Mouse (Mus musculus) hindbrain, embryonic 16.5 days (tissue): ENCODE results near the gene Tcf7l1. TPM values are rescaled to one million over a fixed set of nuclear protein-coding genes. Genes with fewer than 3 reads are reported as not detected.

Experiments used
- ATAC-seq: fragments of 200-750 bp; cut with Nextera tagmentation; 2 replicates; pipeline ENCODE4 v1.8.0; 2017; ENCODE audit warnings: moderate TSS enrichment, moderate library complexity
- H3K27ac ChIP-seq: fragments of 300-500 bp; sonication (generic); 2 replicates; pipeline ENCODE4 v1.5.1; 2014; ENCODE audit warnings: low read depth, mild to moderate bottlenecking, control low read depth, low read length, moderate library complexity
- H3K27me3 ChIP-seq: fragments of 300-500 bp; sonication (generic); replicated peaks from 2 replicates; pipeline ENCODE4 v1.6.1; 2014; ENCODE audit warnings: low read length; ENCODE audit not compliant: control insufficient read depth, insufficient read depth
- H3K36me3 ChIP-seq: fragments of 300-500 bp; sonication (generic); 2 replicates; pipeline ENCODE4 v1.6.1; 2014; ENCODE audit warnings: mild to moderate bottlenecking, low read length, moderate library complexity, mixed read lengths; ENCODE audit not compliant: control insufficient read depth, insufficient read depth
- H3K4me1 ChIP-seq: fragments of 300-500 bp; sonication (generic); 2 replicates; pipeline ENCODE4 v1.6.1; 2014; ENCODE audit warnings: low read depth, low read length; ENCODE audit not compliant: control insufficient read depth, insufficient read depth
- H3K4me2 ChIP-seq: fragments of 300-500 bp; sonication (generic); 2 replicates; pipeline ENCODE4 v1.6.1; 2014; ENCODE audit warnings: mild to moderate bottlenecking, low read length, control low read depth, moderate library complexity
- H3K4me3 ChIP-seq: fragments of 300-500 bp; sonication (generic); 2 replicates; pipeline ENCODE4 v1.5.1; 2014; ENCODE audit warnings: mild to moderate bottlenecking, low read length, control low read depth, moderate library complexity
- H3K9ac ChIP-seq: fragments of 300-500 bp; sonication (generic); 2 replicates; pipeline ENCODE4 v1.6.1; 2014; ENCODE audit warnings: low read depth, mild to moderate bottlenecking, control low read depth, low read length, moderate library complexity
- H3K9me3 ChIP-seq: fragments of 300-500 bp; sonication (generic); 2 replicates; pipeline ENCODE4 v1.6.1; 2014; ENCODE audit warnings: mild to moderate bottlenecking, low read length, moderate library complexity; ENCODE audit not compliant: control insufficient read depth
- WGBS: fragments of 180-500 bp; shearing (Covaris S2); extraction: QIAGEN DNeasy Blood & Tissue Kit; methylation state at CpG from one replicate; pipeline ENCODE4 v1.1.7; 2014; 5-methylcytosine and 5-hydroxymethylcytosine counted together
- polyA plus RNA-seq: library from polyadenylated mRNA; unstranded; fragments of >200 nt; fragmentation: Nextera tagmentation; extraction: Ambion mirVana; gene quantifications from 2 replicates; pipeline ENCODE4 v1.2.1, GENCODE M21; 2015

Gene Tcf7l1
- polyA plus RNA-seq, 1 experiment from 2014 or later, result 6.3 TPM

GRCm38 (mm10) chr6:72673751-72674150, 115.3 kb downstream of the Tcf7l1 start:
- H3K27me3 ChIP-seq, result no peaks in the 10 kb centered on the region
- H3K4me1 ChIP-seq, result peaks cover 11% of the 10 kb centered on the region; the same call in 1 of the 2 replicates
- no peak overlapping the region for H3K27ac ChIP-seq
- no peak overlapping the region for H3K9ac ChIP-seq
- H3K9me3 ChIP-seq, result no peaks in the 10 kb centered on the region
- no peak for ATAC-seq
- H3K36me3 ChIP-seq, result no peaks in the 10 kb centered on the region
- no peak overlapping the region for H3K4me3 ChIP-seq
- H3K4me2 ChIP-seq, result no peak overlapping the region

- 81% methylated on average over 8 of the region's 8 CpGs for WGBS
Observed at GRCm38 (mm10) chr6:72671129-72671528, 117.9 kb downstream of the Tcf7l1 start.

GRCm38 (mm10) chr6:72667021-72667420, 122.0 kb downstream of the Tcf7l1 start:
- Histone ChIP-seq H3K4me3 (no peak overlapping the region), H3K9me3 (no peaks in the 10 kb centered on the region), H3K36me3 (no peaks in the 10 kb centered on the region), H3K9ac (no peak overlapping the region), H3K27ac (no peak overlapping the region), H3K27me3 (no peaks in the 10 kb centered on the region), H3K4me1 (no peaks in the 10 kb centered on the region), H3K4me2 (no peak overlapping the region)
- ATAC-seq, result 0 out of 2 replicates have a peak, but pooled peaks have one; percentile 37
- WGBS, result 47% methylated on average over 4 of the region's 4 CpGs

More at GRCm38 (mm10) chr6:72671129-72671528, 117.9 kb downstream of the Tcf7l1 start:
- H3K27me3 ChIP-seq, result no peaks in the 10 kb centered on the region
- no peak for ATAC-seq
- no peak overlapping the region for H3K4me3 ChIP-seq
- no peaks in the 10 kb centered on the region for H3K36me3 ChIP-seq
- H3K9me3 ChIP-seq, result no peaks in the 10 kb centered on the region
- no peak overlapping the region for H3K27ac ChIP-seq
- H3K9ac ChIP-seq, result no peak overlapping the region
- H3K4me1 ChIP-seq, result no peaks in the 10 kb centered on the region
- no peak overlapping the region for H3K4me2 ChIP-seq

GRCm38 (mm10) chr6:72664290-72664689, 124.8 kb downstream of the Tcf7l1 start:
- no peak for ATAC-seq

GRCm38 (mm10) chr6:72663000-72663399, 126.1 kb downstream of the Tcf7l1 start:
- 9% methylated on average over 1 of the region's 1 CpGs for WGBS
- Histone ChIP-seq H3K4me2 (no peak overlapping the region), H3K36me3 (no peaks in the 10 kb centered on the region), H3K27me3 (no peaks in the 10 kb centered on the region), H3K4me3 (no peak overlapping the region), H3K27ac (no peak overlapping the region), H3K9me3 (no peaks in the 10 kb centered on the region), H3K9ac (no peak overlapping the region), H3K4me1 (peaks cover 5% of the 10 kb centered on the region)
- ATAC-seq, result no peak

More at GRCm38 (mm10) chr6:72664290-72664689, 124.8 kb downstream of the Tcf7l1 start:
- Histone ChIP-seq H3K27ac (no peak overlapping the region), H3K9ac (no peak overlapping the region), H3K4me3 (no peak overlapping the region), H3K27me3 (no peaks in the 10 kb centered on the region), H3K4me2 (no peak overlapping the region), H3K4me1 (peaks cover 5% of the 10 kb centered on the region), H3K9me3 (no peaks in the 10 kb centered on the region), H3K36me3 (no peaks in the 10 kb centered on the region)
- 82% methylated on average over 8 of the region's 8 CpGs for WGBS

GRCm38 (mm10) chr6:72660391-72660720, 128.7 kb downstream of the Tcf7l1 start:
- ATAC-seq, result no peak; the same call in 1 of the 2 replicates

GRCm38 (mm10) chr6:72659717-72660390, 129.2 kb downstream of the Tcf7l1 start:
- 84% methylated on average over 8 of the region's 8 CpGs for WGBS

More at GRCm38 (mm10) chr6:72660391-72660720, 128.7 kb downstream of the Tcf7l1 start:
- Histone ChIP-seq H3K9ac (no peak overlapping the region), H3K4me3 (no peak overlapping the region), H3K27ac (no peak overlapping the region), H3K27me3 (no peaks in the 10 kb centered on the region), H3K36me3 (no peaks in the 10 kb centered on the region), H3K4me2 (no peak overlapping the region), H3K9me3 (no peaks in the 10 kb centered on the region), H3K4me1 (peaks cover 9% of the 10 kb centered on the region)
- 71% methylated on average over 6 of the region's 6 CpGs for WGBS

GRCm38 (mm10) chr6:72658006-72658405, 131.0 kb downstream of the Tcf7l1 start:
- Histone ChIP-seq H3K4me1 (peaks cover 13% of the 10 kb centered on the region), H3K4me3 (no peak overlapping the region), H3K36me3 (no peaks in the 10 kb centered on the region), H3K9me3 (no peaks in the 10 kb centered on the region), H3K27me3 (no peaks in the 10 kb centered on the region), H3K9ac (no peak overlapping the region), H3K27ac (no peak overlapping the region), H3K4me2 (no peak overlapping the region)
- no peak for ATAC-seq
- WGBS, result 65% methylated on average over 3 of the region's 3 CpGs

More at GRCm38 (mm10) chr6:72659717-72660390, 129.2 kb downstream of the Tcf7l1 start:
- no peak overlapping the region for H3K9ac ChIP-seq
- peaks cover 13% of the 10 kb centered on the region for H3K4me1 ChIP-seq
- 0 out of 2 replicates have a peak, but pooled peaks have one; percentile 28 for ATAC-seq
- no peaks in the 10 kb centered on the region for H3K36me3 ChIP-seq
- no peak overlapping the region for H3K27ac ChIP-seq
- H3K4me2 ChIP-seq, result no peak overlapping the region
- H3K4me3 ChIP-seq, result no peak overlapping the region
- no peaks in the 10 kb centered on the region for H3K9me3 ChIP-seq
- H3K27me3 ChIP-seq, result no peaks in the 10 kb centered on the region

GRCm38 (mm10) chr6:72656053-72656442, 133.0 kb downstream of the Tcf7l1 start:
- no peak overlapping the region for H3K4me3 ChIP-seq
- H3K4me2 ChIP-seq, result no peak overlapping the region; the same call in 1 of the 2 replicates
- no peak for ATAC-seq
- H3K27ac ChIP-seq, result no peak overlapping the region
- 87% methylated on average over 7 of the region's 7 CpGs for WGBS
- H3K4me1 ChIP-seq, result peaks cover 13% of the 10 kb centered on the region
- no peaks in the 10 kb centered on the region for H3K9me3 ChIP-seq
- no peaks in the 10 kb centered on the region for H3K36me3 ChIP-seq
- H3K27me3 ChIP-seq, result no peaks in the 10 kb centered on the region
- no peak overlapping the region for H3K9ac ChIP-seq
